Mouse (Mus musculus): ENCODE measurements around the gene Itpkb.
A peak's percentile ranks its signal among the peaks of the same experiment; 100 is the strongest.
"Not testable (repeated sequence)": the region's sequence is repeated elsewhere in the genome, so short reads cannot be mapped to it uniquely, and the experiment has no call there.

Gene Itpkb

DNA sequence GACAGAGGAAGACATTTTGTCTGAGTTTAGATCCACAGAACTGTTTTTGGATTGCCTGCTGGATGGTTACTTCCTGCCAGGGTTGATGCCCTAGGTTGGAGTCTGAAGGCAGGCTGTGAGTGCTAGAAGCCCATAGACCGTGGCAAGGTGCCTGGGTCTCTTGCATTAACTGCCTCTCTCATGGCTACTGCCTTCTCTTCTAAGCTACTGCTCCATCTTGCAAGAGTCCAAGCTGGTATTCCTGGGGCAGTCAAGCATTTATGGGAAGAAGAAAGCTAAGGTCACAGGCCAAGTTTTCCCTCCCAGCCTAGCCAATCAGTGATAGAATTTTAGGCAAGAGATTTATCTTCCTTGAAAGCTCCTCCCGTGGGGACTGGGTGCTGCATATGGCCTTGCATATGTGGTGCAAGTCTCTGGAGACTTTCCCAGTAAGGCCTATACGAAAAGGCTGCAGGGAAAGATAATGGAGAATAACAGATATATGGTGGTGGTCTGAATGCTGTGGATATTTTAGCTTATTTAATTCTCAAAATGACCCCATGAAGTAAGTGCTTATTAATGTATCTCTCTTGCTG, 36.8 kb downstream of the Itpkb start:
- DNase-seq (ENCODE audit: low spot score in 2 of 2) = no peak

DNA sequence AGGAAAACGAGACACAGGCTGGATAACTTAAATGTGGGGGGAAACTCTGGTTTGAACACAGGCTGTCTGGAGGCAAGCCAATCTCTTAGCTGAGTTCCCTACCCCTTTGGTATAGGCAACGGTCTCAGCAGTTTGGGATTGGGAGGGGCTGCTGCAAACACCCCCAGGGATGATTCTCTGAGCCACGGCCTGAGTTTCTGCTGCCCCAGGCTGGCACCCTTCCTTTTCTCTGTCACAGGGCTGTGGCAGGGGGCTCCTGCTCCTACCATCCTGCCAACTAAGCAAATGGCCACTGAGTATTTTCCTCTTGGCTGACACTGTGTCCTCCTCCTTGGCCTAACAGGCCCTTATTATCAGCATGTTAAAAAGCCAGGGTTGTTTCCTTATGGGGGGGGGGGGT, 37.3 kb downstream of the Itpkb start:
- DNase-seq (ENCODE audit: low spot score in 2 of 2) = no peak

DNA sequence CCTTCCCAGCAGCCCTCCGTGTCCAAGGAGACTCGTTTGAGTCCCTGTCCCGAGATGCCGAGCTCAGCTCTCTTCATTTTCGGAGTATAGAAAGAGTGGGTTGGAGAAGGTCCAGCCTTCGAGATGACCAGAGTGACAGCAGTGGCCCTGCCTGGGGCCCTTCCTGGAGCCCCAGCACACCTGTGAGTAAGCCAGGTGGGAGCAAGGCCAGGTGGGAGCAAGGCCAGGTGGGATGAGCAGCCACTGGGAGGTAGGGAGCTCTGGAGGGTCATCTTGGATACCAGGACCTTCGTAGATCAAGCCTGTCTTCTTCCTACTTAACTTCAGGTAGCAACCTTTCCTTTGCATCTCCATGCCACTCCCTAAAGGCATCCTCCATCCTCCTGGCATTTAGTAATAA, 37.8 kb downstream of the Itpkb start:
- DNase-seq (ENCODE audit: low spot score in 2 of 2) = no peak

DNA sequence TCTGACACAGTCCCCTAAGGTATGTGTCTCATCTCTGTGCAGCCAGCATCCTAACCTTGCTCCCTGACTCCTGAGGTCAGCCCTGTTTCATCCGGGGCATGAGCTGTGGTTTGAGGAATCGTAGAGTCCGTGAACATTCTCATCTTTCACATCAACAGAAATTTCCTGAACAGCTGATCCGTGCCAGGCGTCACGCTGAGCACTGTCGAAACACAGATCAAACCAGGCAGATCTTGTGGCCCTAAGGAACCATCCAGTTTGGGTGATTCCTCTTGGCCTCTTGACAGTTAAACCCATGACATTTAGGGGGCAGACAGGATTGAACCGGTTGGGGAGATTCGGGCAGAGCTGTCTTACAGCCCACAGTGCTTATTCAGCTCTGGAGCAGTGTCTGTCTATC, 38.4 kb downstream of the Itpkb start:
- no peak for DNase-seq (ENCODE audit: low spot score in 2 of 2)

DNA sequence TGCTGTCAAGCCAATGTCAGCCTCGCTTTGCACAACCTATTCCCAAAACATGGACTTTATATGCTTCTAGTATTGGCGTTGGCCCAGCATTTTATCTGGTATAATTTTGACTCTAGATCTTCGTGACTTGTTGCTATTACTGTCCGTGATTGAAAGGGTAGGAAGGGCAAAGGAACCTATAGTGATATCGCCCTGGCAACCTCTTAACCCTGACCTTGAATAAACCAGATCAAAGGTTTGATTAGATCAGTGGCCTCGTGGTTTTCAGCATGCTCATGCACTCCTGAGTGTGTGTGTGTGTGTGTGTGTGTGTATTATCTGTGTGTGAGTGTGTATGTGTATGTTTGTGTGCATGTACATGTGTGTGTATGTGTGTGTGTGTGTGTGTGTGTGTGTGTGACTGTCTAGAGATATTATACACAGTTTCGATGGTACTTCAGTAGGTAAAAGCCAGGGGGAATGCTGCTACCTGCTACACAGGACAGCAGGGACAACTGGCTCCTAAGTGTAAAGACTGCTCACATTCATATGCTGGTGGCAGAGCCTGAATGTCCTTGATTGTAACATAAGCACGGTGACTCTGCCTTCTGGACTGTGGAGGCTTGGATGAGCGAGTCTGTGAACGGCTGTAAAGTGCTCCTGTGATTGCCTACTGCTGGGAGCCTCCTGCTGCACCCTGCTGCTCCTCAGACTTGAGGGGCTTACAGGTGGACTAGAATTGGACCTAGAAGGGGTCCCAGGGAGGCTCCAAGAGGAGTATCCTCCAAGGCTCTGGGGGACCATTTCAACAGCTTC, 40.8 kb downstream of the Itpkb start:
- DNase-seq (ENCODE audit: low spot score in 2 of 2) = no peak

DNA sequence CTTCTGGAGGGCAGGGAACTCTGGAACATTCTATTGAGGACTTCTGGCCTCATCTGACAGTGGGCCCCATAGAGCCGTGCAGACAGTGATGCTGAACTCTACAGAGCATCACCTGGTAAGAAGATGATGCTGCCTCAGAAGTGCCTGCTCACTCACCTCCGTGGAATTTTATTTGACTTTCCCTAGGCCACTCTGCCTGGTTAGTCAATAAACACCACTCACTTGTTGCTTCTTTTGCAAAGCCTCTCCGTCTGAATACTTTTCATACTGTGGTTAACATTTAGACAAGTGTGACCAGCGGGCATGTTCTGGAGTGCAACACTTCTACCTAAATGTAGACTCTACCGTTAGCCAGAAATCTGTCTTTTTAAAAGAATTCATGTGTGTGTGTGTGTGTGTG, 42.0 kb downstream of the Itpkb start:
- DNase-seq (ENCODE audit: low spot score in 2 of 2) = not testable (repeated sequence)

DNA sequence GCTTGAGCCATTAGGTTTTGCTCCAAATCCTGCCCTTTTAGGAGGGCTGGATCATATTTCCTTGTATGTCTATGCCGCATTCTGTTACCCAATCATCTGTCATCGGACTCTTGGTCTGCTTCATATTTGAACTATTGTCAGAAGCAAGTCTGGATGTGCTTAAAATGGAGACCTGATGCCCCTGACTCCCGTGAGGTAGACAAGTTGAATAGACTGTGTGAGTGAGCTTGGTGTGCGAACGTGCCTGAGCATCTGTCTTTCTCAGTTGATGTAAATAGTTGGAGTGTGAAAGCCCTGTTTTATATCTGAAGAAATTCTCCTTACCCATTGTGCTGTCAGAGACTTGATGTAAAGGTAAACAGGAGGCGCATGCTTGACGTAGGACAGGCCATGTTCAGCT, 46.3 kb downstream of the Itpkb start:
- no peak for DNase-seq (ENCODE audit: low spot score in 2 of 2)

DNA sequence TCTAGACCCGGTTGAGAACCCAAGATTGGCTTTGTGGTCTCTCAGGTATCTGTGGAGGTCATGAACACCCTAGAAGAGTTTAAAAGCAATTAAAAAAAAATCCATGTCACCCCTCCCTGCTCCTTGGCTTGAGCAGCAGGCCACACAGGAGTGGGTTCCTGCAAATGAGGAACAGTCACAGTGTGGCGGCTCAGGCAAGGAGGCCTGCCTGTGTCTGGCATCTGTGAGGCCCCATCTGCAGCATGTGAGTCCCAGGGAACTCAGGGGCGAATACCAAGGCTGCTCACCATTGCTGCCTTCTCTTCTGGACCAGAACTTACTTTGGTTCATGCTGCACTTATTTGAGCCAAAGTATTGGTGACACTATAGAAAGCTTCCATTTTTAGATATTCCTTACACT, 49.3 kb downstream of the Itpkb start:
- DNase-seq (ENCODE audit: low spot score in 2 of 2) = no peak

DNA sequence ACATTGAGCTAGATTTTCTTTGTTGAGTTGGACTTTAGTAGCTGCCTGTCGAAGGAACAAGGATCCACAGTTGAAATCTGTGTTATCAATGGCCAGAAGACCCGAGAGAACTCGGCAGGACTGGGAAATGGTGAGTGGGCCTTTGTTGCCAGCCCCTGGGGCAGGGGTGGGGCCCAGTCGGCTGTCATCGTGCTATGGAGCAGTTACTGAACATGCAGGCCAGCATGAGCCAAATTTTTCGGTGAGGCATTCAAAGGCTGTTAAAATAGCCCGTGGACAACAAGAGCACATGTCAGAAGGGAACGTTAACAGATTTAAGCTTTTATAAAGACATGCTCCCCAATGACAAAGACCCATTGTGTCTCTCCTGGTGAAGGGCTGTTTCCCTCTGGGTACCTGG, 52.1 kb downstream of the Itpkb start:
- no peak for DNase-seq (ENCODE audit: low spot score in 2 of 2)

DNA sequence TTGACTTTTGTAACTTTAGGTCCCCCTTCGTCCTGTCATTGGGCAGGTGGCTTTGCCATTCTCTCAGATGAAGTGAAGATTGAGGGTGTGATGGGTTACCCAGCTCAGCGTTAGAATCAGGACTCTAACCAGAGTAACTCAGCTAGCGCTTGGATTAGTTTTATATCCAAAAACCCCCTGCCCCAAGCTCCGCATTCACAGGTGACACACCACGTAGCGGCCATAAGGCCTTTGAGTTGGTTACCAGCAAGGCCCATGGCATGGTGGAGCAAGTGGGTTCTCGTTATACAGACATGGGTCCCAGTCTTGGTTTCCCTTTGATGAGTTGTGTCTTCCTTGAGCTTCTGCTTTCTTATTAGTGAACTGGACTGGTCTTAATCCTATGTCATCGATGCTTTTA, 53.6 kb downstream of the Itpkb start:
- no peak for DNase-seq (ENCODE audit: low spot score in 2 of 2)

DNA sequence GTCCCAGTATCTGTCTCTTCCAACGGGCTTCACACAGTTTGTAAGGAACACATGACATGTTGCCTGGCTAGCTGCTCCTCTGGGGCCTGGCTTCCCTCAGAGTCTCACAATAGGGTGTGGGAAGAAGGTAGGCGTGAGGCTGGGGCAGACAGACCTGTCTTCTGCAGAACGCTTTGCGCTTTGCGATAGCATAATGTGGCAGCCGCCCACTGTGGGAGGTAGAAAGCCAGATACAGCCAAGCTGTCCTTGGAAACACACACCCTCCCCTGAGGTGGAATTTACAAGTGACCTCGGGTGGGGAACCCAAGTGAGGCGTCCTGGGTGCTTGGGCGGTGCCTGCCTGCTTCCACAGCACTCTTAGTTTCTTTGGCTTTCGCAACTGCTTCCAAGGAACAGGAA, 54.2 kb downstream of the Itpkb start:
- no peak for DNase-seq (ENCODE audit: low spot score in 2 of 2)

DNA sequence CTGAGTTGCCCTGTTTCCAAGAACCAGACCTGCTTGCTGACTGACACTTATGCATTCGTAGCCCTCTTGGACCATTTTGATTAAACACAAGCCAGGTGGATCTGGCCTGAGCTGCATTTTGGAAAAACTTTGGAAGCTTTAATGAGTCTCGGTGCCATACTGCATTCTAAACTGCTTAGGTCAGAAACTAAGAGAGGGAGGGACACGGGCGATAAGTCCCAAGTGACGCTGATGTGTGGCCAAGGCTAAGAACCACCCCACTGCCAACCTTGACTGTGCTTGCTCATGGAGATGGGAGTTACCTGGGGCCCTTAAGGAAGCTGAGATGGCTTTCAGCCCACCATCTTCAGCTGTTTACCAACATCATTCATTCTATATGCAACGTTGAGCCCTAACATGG, 55.0 kb downstream of the Itpkb start:
- no peak for DNase-seq (ENCODE audit: low spot score in 2 of 2)

DNA sequence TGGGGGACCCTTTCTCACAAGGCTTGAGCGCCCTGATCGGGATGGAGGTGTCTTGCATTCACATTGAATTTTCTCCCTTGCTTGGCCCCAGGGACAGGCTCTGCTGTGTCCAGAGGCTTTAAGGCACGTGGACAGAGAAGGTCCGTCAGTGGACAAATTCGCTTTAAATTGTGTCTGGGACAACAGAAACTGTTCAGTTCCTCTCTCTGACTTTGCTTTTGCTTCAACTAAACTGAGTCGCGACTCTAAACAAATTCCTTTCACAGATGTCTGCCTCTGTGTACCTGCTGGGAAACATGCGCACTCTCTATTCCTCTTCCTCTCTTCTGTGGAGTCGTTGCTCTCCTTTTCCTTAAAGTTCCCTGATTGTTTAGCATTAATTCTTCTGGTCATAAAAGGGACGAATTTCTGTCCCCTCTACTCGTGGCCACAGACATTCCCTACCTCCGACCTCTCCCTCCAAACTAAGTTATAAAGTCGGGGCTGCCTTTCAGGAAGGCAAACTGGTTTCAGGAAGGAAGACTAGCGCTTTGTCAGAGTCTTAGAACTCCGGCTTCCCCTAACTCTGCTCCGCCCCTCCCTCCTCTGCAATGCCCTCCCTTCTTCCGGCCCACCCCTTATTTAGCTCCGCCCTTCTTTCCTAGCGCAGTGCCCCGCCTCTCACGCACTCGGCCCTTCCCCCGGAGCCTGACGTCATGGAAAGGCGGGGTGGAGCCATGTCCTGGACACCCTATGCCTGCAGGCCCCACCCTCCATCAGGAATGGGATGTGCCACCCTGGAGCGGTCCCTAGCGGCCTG, 56.9 kb downstream of the Itpkb start:
- DNase-seq (ENCODE audit: low spot score in 2 of 2) = peak; percentile 97 to 98

DNA sequence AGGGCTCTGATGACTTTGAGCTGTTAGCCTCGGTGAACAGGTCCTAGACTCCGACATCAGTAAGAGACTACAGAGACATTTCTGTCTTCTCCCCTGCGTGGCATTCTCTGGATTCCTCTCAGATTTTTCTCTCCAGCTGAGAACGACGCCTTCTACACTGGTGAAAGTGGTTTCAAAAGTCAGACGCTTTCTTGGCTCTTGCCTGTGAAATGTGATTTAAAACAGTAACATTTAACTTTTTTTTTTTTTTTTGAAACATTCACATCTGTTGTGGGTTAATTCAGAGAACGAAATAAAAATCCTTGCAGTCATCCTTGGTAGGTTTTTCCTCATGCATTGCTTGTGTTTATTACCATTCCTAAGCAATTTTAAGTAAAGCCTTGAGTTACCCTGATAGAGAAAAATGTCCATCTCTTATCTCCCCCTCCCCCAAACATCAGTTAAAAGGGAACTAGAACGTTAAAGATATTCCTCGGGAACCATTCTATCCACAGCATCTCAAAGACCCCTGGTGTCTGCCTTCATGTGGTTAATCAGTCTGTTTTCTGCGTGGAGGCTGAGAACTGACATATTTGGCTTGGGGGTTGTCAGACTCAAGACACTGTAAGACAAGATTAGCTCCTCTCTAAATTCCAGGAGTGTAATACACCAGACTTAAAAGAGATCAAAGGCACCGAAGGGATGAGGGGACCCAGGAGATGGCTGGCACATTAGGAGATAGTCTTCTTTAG, 57.6 kb downstream of the Itpkb start:
- no peak for DNase-seq (ENCODE audit: low spot score in 2 of 2)

DNA sequence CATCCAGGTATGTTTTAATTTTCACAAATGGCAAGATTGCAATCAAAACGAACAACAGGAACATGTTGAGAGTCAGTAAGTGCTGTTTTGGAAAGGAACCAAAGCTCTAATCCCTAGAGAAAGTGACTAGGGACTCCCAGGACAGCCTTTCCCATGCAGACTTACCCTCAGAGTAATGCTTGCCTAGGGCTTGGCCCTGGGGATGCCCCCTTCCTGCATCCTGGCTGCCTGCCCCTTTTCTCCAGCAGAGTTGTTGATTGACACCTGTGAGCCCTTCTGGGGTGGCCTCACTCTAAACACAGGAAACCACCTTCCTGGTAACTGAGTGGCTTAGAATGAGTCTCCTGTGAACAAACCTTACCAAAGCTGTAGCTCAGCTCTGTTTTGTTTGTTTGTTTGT, 58.2 kb downstream of the Itpkb start:
- no peak for DNase-seq (ENCODE audit: low spot score in 2 of 2)

DNA sequence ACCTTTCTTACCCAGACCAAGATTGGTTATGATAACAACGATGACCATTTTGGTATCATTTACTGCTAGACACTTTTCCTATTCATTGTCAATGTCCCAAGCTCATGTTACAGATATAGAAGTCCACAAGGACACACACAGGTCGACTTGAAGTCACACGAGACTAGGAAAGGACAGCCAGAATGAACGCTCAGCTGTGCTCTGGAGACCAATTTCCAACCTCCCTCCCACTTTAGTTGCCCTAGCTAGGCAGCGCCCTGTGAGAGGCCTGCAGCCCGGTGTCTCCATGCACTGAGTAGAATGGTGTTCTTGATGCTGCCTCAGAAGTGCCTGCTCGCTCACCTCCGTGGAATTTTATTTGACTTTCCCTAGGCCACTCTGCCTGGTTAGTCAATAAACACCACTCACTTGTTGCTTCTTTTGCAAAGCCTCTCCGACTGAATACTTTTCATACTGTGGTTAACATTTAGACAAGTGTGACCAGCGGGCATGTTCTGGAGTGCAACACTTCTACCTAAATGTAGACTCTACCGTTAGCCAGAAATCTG, 59.0 kb downstream of the Itpkb start:
- DNase-seq (ENCODE audit: low spot score in 2 of 2) = not testable (repeated sequence)

DNA sequence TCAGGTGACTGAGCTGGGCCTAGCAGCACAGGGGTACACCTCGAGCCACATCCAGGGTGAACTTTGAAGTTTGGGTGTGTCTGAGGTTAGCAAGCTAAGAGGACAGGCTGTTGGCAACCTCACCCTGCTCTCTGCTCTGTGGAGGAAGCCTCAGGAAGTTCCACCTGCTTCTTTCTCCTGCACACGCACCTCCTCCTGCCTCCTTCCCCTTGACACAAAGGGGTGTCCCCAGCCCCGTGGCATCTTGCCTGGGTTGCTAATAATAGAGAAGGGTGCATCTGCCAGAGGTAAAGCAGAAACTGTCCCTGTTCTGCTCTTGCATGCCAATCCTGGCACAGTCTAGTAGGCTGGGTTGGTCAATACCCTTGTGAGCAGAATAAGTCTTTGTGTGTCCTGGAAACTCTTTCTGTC, 60.0 kb downstream of the Itpkb start:
- no peak for DNase-seq (ENCODE audit: low spot score in 2 of 2)

DNA sequence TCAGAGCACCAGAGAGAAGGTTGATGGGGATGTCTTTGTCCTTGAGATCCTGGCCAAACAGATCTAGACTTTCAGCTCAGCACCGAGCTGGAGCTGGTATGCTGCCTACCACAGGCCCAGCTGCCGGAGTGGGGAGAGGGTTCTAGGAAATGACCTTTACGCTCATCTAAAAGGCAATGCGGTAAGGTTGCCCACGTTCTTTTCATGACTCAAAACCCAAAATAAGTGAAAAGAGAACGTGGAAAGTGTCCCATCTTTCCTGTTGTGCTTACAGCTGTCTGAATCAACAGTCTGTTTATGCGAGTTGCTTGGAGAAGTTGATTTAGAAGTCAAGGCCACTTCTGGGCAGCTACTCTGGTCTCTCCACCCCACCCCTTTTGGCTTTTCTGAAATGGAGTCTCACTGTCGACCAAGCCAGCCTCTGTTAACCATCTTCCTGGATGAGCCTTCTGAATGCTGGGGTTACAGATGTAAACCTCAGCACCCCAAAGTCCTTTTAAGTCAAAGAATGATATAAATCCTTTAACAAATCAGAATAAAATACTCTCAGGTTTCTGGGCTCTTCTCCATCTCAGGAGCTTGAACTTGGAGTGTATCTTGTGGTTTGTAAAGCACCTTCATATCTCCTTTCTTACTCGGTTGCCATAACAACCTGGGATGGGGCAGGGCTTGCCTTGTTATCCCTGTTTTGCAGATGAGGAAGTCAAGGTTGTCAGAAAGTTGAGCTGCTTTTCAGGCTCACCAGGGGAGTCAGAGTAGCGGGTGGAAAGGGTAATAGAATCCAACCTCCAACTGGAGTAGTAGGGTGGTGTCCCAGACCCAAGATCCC, 60.7 kb downstream of the Itpkb start:
- DNase-seq (ENCODE audit: low spot score in 2 of 2) = no peak

DNA sequence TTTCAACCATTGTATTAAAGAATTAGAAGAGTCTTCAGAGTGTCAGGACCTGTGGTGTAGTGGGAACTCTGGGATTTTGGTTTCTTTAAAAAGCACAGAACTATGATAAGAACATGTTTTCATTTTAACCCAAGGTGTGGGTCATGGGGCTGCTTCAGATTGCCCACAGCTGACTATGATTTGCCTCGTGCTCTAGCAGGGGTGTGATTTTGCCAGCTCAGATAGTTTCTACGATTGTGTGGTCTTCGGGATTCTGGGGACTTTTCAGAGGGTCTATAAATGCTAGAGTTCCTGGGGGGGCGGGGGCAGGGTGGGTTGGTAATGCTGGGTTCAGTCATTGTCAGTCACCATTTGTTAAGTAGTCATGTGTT, 61.3 kb downstream of the Itpkb start:
- no peak for DNase-seq (ENCODE audit: low spot score in 2 of 2)

DNA sequence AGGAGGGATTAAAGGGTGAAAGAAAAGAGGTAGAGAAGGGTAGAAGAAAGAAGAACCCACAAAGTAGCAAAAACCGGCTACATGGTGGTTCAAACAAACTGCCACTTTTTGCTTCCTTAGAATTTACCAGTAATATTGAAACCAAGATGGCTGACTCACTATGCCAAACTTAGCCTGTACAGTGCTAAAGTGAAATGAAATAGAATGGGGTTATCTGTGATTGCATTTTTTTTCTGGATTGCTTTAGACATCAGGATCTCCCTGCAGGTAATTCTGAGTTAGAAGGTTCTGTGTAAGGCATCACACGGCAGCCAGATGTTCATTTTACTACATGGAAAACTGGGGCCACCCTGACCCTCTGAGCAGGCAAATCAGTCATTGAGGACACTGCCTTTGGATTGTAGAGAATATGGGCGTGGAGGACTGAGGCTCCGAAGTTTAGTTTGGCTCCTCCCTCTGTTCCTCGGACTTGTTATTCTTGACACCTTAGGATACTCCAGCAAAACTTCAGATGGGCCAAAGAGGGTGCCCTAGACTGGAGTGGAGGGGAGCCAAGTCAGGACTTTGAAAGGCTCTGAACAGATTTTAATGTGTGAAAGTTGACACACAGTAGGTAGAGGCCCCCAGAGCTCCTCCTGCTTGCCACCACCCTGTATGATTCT, 62.0 kb downstream of the Itpkb start:
- no peak for DNase-seq (ENCODE audit: low spot score in 2 of 2)

Measured in frontal cortex, postnatal 10 days (tissue).